Mouse (Mus musculus) lung, adult 2 months (tissue): ENCODE results near the gene Fdx1l. TPM values are rescaled to one million over a fixed set of nuclear protein-coding genes. Genes with fewer than 3 reads are reported as not detected.

Experiments used
- DNase-seq: peaks from one replicate; pipeline ENCODE4 v3.0.0; 2022
- H3K4me1 ChIP-seq: fragments of 200-500 bp; 2 replicates; pipeline ENCODE4 v1.6.1; 2011; ENCODE audit warnings: low read length; ENCODE audit not compliant: control insufficient read depth, insufficient read depth
- H3K4me3 ChIP-seq: fragments of 200-500 bp; replicated peaks from 2 replicates; pipeline ENCODE3; 2011; ENCODE audit warnings: low read depth, mild to moderate bottlenecking, control low read depth, low read length; ENCODE audit errors: extremely low read depth
- CTCF ChIP-seq: fragments of 200-500 bp; IDR thresholded peaks from 2 replicates; pipeline ENCODE4 v1.5.1; 2011; ENCODE audit warnings: mild to moderate bottlenecking, low read length, control low read depth; ENCODE audit not compliant: insufficient read depth
- POLR2A ChIP-seq: fragments of 200-500 bp; IDR thresholded peaks from 2 replicates; pipeline ENCODE4 v1.6.1; 2011; ENCODE audit warnings: low read depth, mild to moderate bottlenecking, control low read depth, low read length, borderline replicate concordance; ENCODE audit errors: extremely low read depth
- whole genome bisulfite sequencing: fragments of 180-500 bp; shearing (Covaris S2); methylation state at CpG from one replicate; pipeline ENCODE4 v1.1.7; 2018; 5-methylcytosine and 5-hydroxymethylcytosine counted together
- polyA plus RNA-seq: library from polyadenylated mRNA; depleted of rRNA; stranded (reverse); fragments of >200 nt; gene quantifications from 2 replicates; pipeline ENCODE4 v1.2.3, GENCODE M21; 2012

Fdx1l gene
- polyA plus RNA-seq, 1 experiment = 43.1 TPM

- Histone ChIP-seq H3K4me3 (no peak overlapping the region), H3K4me1 (peaks cover 4% of the 10 kb centered on the region)
- WGBS = 94% methylated on average over 2 of the region's 2 CpGs
- no peak for TF ChIP-seq CTCF
- no peak for TF ChIP-seq POLR2A
- DNase-seq = no peak
Observed at GRCm38 (mm10) chr9:21102076-21102475, 28.7 kb upstream of the Fdx1l start.

- Histone ChIP-seq H3K4me1 (peaks cover 4% of the 10 kb centered on the region), H3K4me3 (no peak overlapping the region)
- TF ChIP-seq POLR2A (no peak), CTCF (no peak)
- no peak for DNase-seq
- 29% methylated on average over 15 of the region's 15 CpGs for WGBS
Observed at GRCm38 (mm10) chr9:21100447-21101161, 27.2 kb upstream of the Fdx1l start.

- no peak for DNase-seq
- H3K4me3 ChIP-seq = no peak overlapping the region
- peaks cover 4% of the 10 kb centered on the region for H3K4me1 ChIP-seq
- 59% methylated on average over 8 of the region's 8 CpGs for WGBS
- no peak for TF ChIP-seq POLR2A
- TF ChIP-seq CTCF = no peak
Observed at GRCm38 (mm10) chr9:21097793-21098192, 24.4 kb upstream of the Fdx1l start.

- peaks cover 4% of the 10 kb centered on the region for H3K4me1 ChIP-seq
- H3K4me3 ChIP-seq = no peak overlapping the region
- 89% methylated on average over 4 of the region's 4 CpGs for WGBS
- no peak for DNase-seq
- no peak for TF ChIP-seq CTCF
- TF ChIP-seq POLR2A = no peak
Observed at GRCm38 (mm10) chr9:21095958-21096357, 22.5 kb upstream of the Fdx1l start.

GRCm38 (mm10) chr9:21093423-21093822 lies 20.0 kb upstream of the Fdx1l start:
- WGBS = 95% methylated on average over 9 of the region's 9 CpGs
- H3K4me3 ChIP-seq = no peak overlapping the region

GRCm38 (mm10) chr9:21091707-21092320 lies 18.4 kb upstream of the Fdx1l start, which contains the start of the genes Gm38431 and Raver1:
TSS of gene Gm38431 (minus strand) at chr9:21091997.
TSS of gene Raver1 (minus strand) at chr9:21092008.
- DNase-seq = peak; percentile 94
- H3K4me1 ChIP-seq = 0 out of 2 replicates have a peak, but pooled peaks cover 2% of the 10 kb centered on the region
- under 1% methylated on average over 54 of the region's 54 CpGs for WGBS
- TF ChIP-seq CTCF = no peak
- TF ChIP-seq POLR2A = peak; percentile 76
- peak within 1 kb of the TSS; percentile 90 for H3K4me3 ChIP-seq

More at GRCm38 (mm10) chr9:21093423-21093822, 20.0 kb upstream of the Fdx1l start:
- 0 out of 2 replicates have a peak, but pooled peaks cover 2% of the 10 kb centered on the region for H3K4me1 ChIP-seq
- no peak for TF ChIP-seq POLR2A
- TF ChIP-seq CTCF = no peak
- DNase-seq = no peak

- Histone ChIP-seq H3K4me1 (0 out of 2 replicates have a peak, but pooled peaks cover 2% of the 10 kb centered on the region), H3K4me3 (peak overlapping the region; percentile 90)
- DNase-seq = no peak
- WGBS = 2% methylated on average over 24 of the region's 24 CpGs
- TF ChIP-seq CTCF = no peak
- TF ChIP-seq POLR2A = no peak
Observed at GRCm38 (mm10) chr9:21090972-21091706, 17.7 kb upstream of the Fdx1l start.

- WGBS = 88% methylated on average over 1 of the region's 1 CpGs
Observed at GRCm38 (mm10) chr9:21090537-21090936, 17.1 kb upstream of the Fdx1l start.

GRCm38 (mm10) chr9:21083324-21083723 lies 9.9 kb upstream of the Fdx1l start:
- Histone ChIP-seq H3K4me1 (no peaks in the 10 kb centered on the region), H3K4me3 (no peak overlapping the region)
- TF ChIP-seq POLR2A = no peak
- no peak for DNase-seq
- 70% methylated on average over 3 of the region's 3 CpGs for WGBS

More at GRCm38 (mm10) chr9:21090537-21090936, 17.1 kb upstream of the Fdx1l start:
- TF ChIP-seq POLR2A (no peak), CTCF (no peak)
- no peak for DNase-seq
- H3K4me1 ChIP-seq = 0 out of 2 replicates have a peak, but pooled peaks cover 2% of the 10 kb centered on the region
- H3K4me3 ChIP-seq = no peak overlapping the region

- no peak for TF ChIP-seq POLR2A
- no peak for TF ChIP-seq CTCF
- H3K4me3 ChIP-seq = no peak overlapping the region
- no peaks in the 10 kb centered on the region for H3K4me1 ChIP-seq
- no peak for DNase-seq
- 77% methylated on average over 9 of the region's 9 CpGs for WGBS
Observed at GRCm38 (mm10) chr9:21081127-21081526, 7.7 kb upstream of the Fdx1l start.
